Mouse (Mus musculus) T-helper 2 cell (primary cell): ENCODE measurements at regions not wholly inside any gene's neighbourhood (a gene's known extent, or its start where the extent isn't known, plus 50 kb on each side); places are given as distances from the start of the nearest gene placed in this dataset.

ENCODE experiments used
- in situ Hi-C: fragments of 300-600 bp; cut with MboI, MseI; formaldehyde crosslinking; loops from one replicate; pipeline ENCODE4 v1.15.1; 2025; ENCODE audit warnings: high pct_unique_total_duplicates

DNA sequence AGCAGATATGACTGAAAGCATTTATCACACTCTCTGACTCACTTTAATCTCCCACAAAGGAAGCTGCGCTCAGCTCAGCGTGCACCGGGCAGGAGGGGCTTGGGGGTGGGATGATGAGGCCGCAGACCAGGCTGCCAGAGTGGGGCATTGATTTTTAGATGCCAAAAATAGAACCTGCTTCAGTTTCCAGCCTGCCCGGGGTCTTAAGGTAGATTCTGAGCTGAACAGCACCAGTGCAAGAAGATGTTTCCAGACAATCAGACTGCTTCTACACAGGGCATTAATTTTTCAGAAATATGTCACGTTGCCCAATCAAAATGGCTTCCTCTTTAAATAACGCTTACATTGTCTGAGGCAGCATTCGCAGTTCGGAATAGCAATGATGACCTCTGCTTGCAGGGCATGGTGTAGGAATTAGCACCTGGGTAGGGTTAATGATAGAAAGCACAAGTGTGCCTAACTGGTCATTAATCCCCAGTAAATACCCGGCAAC is 2772.7 kb upstream of the 5930422O12Rik start:
- in situ Hi-C loops: no loop called here

DNA sequence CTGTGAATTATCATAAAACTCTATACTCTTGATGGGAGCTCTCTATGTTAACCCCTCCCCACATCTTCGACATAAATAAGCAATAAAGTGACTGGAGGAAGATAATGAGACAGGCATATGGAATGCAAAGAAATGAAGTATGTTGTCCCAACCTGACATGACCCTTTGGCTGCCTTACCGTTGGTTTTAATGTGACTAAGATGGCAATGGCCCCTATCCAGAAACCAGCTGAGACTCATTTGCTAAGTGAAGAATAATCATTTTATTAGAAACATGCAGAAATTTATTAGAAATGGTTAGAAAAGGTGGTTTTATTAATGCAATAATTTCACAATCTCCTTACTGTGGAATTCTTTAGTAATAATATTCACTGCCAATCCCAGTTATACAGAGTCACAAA is 2767.2 kb upstream of the 5930422O12Rik start:
- in situ Hi-C loops: no loop called here

DNA sequence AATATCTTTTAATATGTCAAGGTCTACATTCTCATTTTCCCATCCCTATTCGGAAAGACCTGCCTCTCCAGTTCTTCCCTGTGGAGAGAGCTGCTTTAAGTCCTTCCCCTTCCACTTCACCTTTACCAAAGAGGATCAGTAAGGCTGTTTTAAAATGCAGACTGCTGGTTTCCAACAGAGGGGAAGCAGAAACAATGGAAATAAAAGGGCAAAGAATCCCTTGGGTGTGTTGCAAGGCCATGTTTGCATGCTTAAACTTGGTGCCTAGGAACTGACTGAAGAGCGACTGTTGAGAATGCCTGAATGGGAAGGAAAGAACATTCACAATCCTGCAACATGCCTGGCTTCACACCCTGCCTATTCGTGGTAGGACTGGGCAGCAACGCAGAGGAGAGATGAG is 2759.1 kb upstream of the 5930422O12Rik start:
- in situ Hi-C loops: no loop called here

DNA sequence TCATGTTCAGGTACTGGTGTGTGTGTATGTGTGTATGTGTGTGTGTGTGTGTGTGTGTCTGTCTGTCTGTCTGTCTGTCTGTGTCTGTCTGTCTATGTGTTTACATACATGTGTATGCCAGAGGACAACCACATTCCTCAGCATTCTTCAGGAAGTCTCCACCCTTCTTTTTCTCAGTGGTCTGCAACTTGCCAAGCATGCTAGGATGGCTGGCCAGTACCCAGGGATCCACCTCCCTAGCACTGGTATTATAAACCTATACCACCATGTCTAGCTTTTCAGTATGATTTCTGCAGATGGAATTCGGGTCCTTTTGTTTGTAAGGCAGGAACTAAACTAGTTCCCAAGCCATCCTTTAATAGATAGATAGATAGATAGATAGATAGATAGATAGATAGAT is 2751.1 kb upstream of the 5930422O12Rik start:
- in situ Hi-C loops: no loop called here

DNA sequence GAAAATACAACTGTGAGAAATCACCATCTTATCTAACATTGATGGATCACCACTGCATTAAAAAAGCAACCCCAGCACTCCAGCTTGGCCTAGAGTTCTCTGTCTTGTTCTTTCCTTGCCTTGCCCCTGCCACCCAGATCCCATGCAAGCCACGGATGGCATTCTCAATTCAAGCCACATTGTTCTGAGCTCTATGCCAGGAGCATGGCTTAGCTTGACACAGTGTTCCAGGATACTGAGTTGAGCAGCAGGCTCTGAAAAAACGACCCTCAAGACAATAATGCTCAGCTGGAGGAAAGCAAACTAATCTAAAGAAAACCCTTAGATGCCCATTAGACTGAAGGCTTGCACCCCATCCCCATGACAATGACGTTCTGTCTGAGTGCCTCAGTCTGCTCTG is 2746.3 kb upstream of the 5930422O12Rik start:
- in situ Hi-C loops: no loop called here

DNA sequence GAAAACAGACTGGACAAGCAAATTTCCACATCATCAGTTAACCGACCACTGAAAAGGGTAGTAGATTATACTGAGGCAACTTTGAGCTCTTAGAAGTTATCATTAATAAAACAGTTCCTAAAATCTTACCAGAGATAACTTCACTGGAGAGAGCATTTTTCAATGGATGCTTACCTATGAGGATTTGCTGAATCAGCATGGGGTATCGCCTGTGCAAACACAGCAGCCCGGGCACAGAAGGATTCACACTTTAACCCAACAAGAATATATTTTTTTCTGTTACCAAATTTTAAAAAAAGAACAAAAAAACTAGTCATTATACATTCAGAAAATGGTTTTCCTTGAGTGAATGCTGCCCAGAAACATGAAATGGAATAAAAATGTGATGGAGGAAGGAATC is 2742.0 kb upstream of the 5930422O12Rik start:
- in situ Hi-C loops: no loop called here

DNA sequence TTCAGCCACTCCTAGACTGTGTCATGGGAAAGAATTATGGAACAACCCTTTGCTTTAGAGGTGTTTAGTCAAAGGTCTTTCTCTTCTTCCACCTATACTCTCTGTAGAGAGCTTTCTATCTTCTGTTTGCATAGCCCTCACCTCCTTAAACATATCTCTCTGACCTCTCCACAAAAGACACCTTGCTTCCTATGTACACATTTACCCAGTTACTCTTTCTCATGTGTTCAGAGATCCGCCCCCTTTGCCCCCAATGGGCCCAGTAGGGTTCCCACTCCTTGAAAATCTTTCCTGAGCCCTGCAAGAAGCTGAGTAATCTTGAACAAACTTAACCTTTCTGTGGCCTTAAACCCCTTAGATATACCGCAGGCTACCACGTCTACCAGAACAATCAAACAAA is 2734.4 kb upstream of the 5930422O12Rik start:
- in situ Hi-C loops: no loop called here

DNA sequence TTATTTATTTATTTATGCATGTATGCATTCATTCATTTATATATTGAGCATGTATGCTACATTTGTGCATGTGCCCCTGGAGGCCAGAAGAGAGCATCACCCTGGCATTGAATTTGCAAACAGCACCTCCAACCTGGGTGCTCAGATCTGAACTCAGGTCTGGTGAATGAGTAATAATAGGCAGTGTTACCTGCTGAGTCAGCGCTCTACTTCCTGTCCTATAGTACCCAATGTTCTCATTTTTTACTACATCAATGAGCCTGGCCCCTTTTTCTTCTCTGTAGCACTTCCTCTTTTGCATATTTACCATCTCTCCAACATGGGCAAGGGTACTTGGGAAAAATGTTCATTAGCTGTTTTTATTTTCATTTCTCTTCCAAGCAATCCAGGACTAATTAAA is 2711.9 kb upstream of the 5930422O12Rik start:
- in situ Hi-C loops: no loop called here

DNA sequence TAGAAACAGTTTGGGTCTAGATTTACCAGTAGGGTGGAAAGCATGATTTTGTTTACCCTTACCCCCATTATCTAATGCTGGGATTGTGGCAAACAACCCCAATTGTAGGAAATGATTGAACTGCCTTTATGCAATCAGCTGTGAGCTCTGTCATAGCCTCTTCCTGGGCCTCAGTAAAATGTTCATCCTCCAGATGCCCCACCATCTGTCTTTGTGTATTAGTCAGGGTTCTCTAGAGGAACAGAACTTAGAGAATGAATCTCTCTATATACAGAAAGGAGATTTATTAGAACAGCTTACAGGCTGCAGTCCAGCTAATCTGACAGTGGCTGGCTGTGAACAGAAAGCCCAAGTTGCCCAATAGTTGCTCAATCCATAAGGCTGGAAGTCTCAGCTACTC is 2698.1 kb upstream of the 5930422O12Rik start:
- in situ Hi-C loops: no loop called here

DNA sequence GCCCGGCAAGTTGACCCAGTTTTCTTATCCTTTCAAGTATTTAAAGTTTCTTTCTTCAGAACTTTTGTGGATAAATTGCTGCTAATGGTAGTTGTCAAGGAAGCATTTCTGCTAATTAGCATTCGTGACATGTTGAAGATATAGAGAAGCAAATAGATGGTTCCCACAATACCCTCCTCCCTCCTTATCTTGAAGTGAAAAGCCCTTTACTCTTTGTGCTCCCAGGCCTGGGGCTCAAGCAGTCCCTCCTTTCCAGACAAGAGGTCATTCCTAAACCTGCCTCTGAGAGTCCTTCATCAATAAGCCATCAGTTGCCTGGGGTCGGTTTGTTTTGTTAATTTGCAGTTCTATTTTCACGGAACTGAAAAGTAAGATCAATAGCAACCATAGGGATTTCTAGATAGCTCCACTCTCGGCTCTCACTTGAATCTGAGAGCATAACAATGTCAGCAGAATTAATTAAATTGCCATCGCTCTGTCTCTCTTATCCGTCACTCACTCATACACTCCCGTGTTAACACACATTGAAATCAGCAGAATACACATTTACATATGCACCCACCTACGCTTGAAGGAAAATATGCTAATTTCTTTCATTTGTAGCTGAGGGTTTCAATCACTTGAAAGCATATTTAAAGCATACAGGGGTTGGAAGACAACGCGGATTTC is 2695.8 kb upstream of the 5930422O12Rik start:
- in situ Hi-C loops: no loop called here

DNA sequence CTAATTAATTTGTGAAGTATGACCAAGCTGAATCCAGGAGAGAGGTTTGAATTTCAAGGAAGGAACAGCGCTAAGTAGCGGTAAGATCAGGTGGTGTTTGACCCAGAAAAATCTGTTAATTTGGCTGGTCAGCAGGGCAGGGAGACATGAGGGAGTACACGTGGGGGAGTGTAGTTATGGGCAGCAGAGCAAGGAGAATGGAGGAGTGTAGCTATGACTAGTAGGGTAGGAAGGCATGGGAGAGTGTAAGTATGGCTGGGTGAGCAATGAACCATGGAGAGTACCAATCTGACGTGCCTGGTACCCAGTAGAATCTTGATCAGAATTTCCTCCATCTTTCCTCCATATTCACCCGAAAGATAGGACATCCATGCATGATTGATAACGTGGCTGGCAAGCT is 2695.1 kb upstream of the 5930422O12Rik start:
- in situ Hi-C loops: no loop called here

DNA sequence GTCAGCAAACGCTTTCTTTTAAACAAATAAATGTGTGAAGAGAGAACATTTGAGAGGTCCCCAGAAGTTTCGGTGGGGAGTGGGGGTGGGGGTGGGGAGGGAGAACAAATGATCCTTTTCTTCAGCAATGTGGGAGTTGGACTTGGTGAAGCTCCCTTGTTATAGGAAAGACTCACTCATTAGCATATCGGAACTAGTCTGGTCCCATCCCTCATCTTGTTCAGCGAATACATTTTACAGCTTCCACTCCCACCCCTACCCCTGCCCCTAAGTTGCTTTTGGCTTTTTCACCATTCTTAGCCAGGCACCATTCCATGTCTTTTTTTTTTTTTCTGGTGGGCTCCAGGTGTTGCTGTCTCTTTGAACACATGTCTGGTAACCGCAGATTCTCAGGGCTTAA is 2693.2 kb upstream of the 5930422O12Rik start:
- in situ Hi-C loops: no loop called here

DNA sequence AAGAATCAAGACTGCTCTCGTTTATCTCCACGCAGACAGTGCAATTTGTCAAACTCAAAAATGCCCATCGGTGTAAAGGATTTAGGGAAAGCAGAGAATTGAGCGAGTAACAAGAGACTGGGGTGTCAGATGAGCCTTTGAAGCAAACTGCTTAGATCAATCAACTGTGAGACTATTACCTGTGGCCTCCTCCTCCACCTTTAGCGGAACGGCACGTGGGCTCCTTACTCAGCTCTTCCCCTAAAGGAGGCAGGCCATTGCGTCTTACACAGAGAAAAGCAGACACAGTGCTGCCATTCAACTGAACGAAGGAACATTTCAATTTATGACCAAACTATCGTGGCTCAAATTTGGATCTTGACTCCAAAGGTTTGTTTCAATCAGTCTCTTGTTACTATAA is 2692.8 kb upstream of the 5930422O12Rik start:
- in situ Hi-C loops: no loop called here

DNA sequence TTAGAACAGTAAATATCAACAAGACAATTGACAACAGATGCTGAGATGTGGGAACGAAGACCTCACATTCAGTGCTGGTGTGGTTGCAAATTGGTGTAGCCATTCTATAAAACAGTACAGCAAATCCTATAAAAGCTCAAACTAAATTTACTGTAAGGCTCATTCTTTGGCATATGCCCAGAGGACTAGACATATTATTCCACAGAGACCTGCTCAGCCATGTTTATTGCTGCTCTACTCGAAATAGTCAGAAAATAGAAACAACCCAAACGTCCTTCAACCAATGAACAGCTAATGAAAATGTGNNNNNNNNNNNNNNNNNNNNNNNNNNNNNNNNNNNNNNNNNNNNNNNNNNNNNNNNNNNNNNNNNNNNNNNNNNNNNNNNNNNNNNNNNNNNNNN is 2681.6 kb upstream of the 5930422O12Rik start:
- in situ Hi-C loops: no loop called here
